Mouse (Mus musculus) MEL (cell line): ENCODE data around the gene Pcp4.

Experiments used
- BHLHE40 ChIP-seq: IDR thresholded peaks from 2 replicates; pipeline ENCODE4 v1.6.1; 2012; ENCODE audit warnings: low read depth, mild to moderate bottlenecking, inconsistent platforms, low read length, improper control_type of control experiment, borderline replicate concordance
- CHD2 ChIP-seq: IDR thresholded peaks from 2 replicates; pipeline ENCODE4 v1.6.1; 2011; ENCODE audit warnings: low read length, improper control_type of control experiment
- CTCF ChIP-seq, 3 experiments: IDR thresholded peaks in 2 of 3; conservative IDR thresholded peaks in 1 of 3; 2 replicates each; pipeline ENCODE4 v1.5.1; 2011 to 2012; ENCODE audit warnings: low read length in 3 of 3, low read depth in 2 of 3, mild to moderate bottlenecking in 2 of 3, improper control_type of control experiment in 1 of 3, inconsistent platforms in 1 of 3, mixed read lengths in 1 of 3, moderate library complexity in 1 of 3; ENCODE audit not compliant: control insufficient read depth in 1 of 3, insufficient read depth in 1 of 3, poor library complexity in 1 of 3, severe bottlenecking in 1 of 3
- EP300 ChIP-seq, 2 experiments: IDR thresholded peaks; 2 replicates each; pipeline ENCODE4 v1.6.1; 2011; ENCODE audit warnings: improper control_type of control experiment in 2 of 2, low read length in 2 of 2, low read depth in 1 of 2, mild to moderate bottlenecking in 1 of 2
- MYC ChIP-seq: IDR thresholded peaks from 2 replicates; pipeline ENCODE4 v1.6.1; 2011; ENCODE audit warnings: low read depth, mild to moderate bottlenecking, low read length, improper control_type of control experiment, moderate library complexity
- NELFE ChIP-seq: IDR thresholded peaks from 2 replicates; pipeline ENCODE4 v1.6.1; 2011; ENCODE audit warnings: low read depth, low read length, improper control_type of control experiment
- POLR2A ChIP-seq, 2 experiments: IDR thresholded peaks; 2 replicates each; pipeline ENCODE4 v1.6.1; 2011 to 2012; ENCODE audit warnings: low read length in 2 of 2, mild to moderate bottlenecking in 2 of 2, control low read depth in 1 of 2, improper control_type of control experiment in 1 of 2, low read depth in 1 of 2, moderate library complexity in 1 of 2; ENCODE audit not compliant: control insufficient read depth in 1 of 2, insufficient read depth in 1 of 2, poor library complexity in 1 of 2
- TAL1 ChIP-seq: IDR thresholded peaks from 2 replicates; pipeline ENCODE4 v1.6.1; 2012; ENCODE audit warnings: mild to moderate bottlenecking, inconsistent platforms, low read length, moderate library complexity, mixed read lengths
- TCF12 ChIP-seq: IDR thresholded peaks from 2 replicates; pipeline ENCODE4 v1.6.1; 2014; ENCODE audit warnings: low read depth, mild to moderate bottlenecking, inconsistent platforms, low read length, improper control_type of control experiment, moderate library complexity
- ZKSCAN1 ChIP-seq: IDR thresholded peaks from 2 replicates; pipeline ENCODE4 v1.6.1; 2012; ENCODE audit warnings: low read depth, mild to moderate bottlenecking, inconsistent platforms, low read length, improper control_type of control experiment, moderate library complexity
- ZMIZ1 ChIP-seq: IDR thresholded peaks from 2 replicates; pipeline ENCODE4 v1.6.1; 2012; ENCODE audit warnings: low read depth, mild to moderate bottlenecking, inconsistent platforms, low read length, improper control_type of control experiment, moderate library complexity

- TF ChIP-seq CTCF (IDR thresholded peaks at IDR 0.05 in 2 of 3, conservative IDR thresholded peaks at IDR 0.05 in 1 of 3; ENCODE audit: control insufficient read depth in 1 of 3, insufficient read depth in 1 of 3, low read depth in 2 of 3, low read length in 3 of 3, poor library complexity in 1 of 3, severe bottlenecking in 1 of 3) = no peak
- no peak for TF ChIP-seq NELFE
- no peak for TF ChIP-seq POLR2A (IDR thresholded peaks at IDR 0.05; ENCODE audit: control insufficient read depth in 1 of 2, insufficient read depth in 1 of 2, low read depth in 1 of 2, low read length in 2 of 2, poor library complexity in 1 of 2)
- no peak for TF ChIP-seq ZMIZ1
- TF ChIP-seq EP300 (IDR thresholded peaks at IDR 0.05; ENCODE audit: low read depth in 1 of 2, low read length in 2 of 2) = no peak
- TF ChIP-seq CHD2 = no peak
- no peak for TF ChIP-seq MYC
- TF ChIP-seq TCF12 = no peak
- TF ChIP-seq ZKSCAN1 = no peak
- no peak for TF ChIP-seq BHLHE40
- no peak for TF ChIP-seq TAL1
Observed at GRCm38 (mm10) chr16:96425044-96425443, 42.4 kb upstream of the Pcp4 start.
